Mouse (Mus musculus) adrenal gland, postnatal 10 days (tissue): ENCODE data around the gene Zfp367. TPM values are rescaled to one million over a fixed set of nuclear protein-coding genes. Genes with fewer than 3 reads are reported as not detected.

Source experiments
- DNase-seq: peaks from one replicate; pipeline ENCODE4 v3.0.0; 2021; ENCODE audit warnings: mixed read lengths
- total RNA-seq, 2 experiments: library from RNA; stranded (reverse); gene quantifications; 2 replicates each; pipeline ENCODE4 v1.2.3; 2021

Zfp367 gene
- total RNA-seq, 2 experiments from 2014 or later: 19.0 to 19.6 TPM

DNA sequence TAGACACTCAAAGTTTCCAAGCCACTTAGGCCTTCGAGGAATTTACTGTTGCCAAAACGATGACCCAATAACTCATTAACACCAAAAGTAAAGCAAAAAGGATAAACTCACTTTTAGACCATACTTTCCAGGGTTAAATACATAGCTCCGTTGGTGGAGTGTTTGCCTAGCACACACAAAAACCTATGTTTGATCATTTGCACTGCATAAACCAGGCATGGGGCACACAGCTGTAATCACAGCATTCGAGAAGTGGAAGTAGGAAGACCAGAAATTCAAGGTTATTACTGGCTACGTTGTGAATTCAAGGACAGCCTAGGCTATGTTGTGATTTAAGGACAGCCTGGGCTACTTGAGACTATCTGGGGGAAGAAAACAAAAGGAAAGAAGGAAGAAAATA, 62.7 kb downstream of the Zfp367 start:
- DNase-seq: no peak

DNA sequence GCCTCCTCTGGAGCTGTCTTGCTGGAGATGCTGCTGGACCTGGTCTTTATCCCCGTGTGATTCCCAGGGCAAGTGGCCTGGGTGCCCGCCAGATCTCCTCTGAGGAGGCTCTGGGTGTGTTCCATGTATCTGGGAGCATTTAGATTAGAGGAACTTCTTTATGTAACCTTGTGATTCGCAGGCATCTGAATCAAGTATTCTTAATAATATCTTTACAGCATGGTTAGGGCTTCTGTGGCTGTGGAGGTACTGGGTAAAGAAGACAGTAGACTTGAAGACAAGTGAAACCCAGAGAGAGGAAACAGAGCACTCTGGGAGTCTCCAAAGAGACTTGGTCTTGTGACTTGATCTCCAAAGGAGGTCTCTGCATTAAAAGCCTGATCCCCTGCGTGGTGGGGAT, 63.9 kb downstream of the Zfp367 start, which contains the start of gene Hsd17b3:
TSS of gene Hsd17b3 (minus strand) at position 101 of the 400 bp plus-strand sequence.
- no peak for DNase-seq

DNA sequence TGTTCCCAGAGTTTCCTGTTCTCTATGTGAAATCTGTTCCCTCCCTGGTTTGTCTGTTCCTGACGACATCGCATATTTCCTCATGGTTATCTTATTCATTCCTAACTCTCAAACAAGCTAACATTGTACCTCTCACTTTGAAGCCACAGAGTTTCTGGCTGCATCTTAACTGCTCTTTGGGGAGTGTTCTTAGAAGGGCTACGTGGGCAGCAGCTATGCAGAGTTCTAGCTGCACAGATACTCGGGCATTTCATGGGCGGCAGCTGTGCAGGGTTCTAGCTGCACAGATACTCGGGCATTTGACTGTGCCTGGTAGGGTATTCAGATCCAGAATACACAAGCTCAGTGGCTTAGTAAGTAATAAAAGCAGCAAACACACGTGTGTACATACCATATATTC, 64.9 kb downstream of the Zfp367 start:
- DNase-seq: no peak

DNA sequence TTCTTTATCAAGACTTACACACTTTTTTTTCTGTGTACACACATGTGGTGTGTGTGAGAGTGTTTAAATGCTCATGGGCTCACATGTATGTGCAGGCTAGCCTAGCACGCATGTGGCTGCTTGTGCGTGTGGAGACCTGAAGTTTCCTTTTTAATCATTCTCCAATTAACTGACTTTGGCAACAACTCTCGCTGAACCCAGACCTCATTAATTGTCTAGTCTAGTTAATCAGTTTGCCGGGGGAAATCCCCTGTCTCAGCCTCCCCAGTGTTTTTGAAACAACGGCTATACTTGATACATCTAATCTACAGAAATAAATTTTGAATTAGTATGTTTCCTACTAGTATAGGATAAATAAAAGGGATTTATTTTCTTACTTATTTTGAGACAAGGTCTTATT, 67.0 kb downstream of the Zfp367 start:
- no peak for DNase-seq

DNA sequence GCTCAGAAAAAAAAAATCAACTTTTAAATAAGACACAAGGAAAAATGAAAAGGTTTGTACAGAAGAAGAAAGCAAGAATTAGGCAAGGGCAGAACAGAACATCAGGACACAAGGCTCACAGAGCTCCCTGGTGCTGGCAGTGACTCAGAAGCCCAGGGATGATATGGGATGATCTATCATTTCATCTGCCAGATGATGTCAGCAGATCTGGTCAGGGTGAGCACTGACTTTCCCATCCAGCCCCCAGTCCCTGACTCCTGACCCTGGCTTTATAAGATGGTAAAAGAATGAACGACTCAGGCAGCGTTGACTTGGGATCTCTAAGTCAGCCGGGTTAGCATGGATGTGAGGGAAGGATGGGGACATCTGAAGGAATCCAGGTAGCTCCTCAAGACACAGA, 69.7 kb downstream of the Zfp367 start:
- DNase-seq: peak; percentile 25

Other genes with a start within 250 kb of the Zfp367 start
- not detected for gene Hsd17b3, start 64.0 kb downstream of the Zfp367 start, total RNA-seq
- gene Slc35d2, start 23.8 kb downstream of the Zfp367 start, total RNA-seq: 1 to 10 TPM; 7.7 to 9.4 TPM
- 10 to 100 TPM; 20.4 to 24.7 TPM for gene Habp4, start 8.6 kb upstream of the Zfp367 start, total RNA-seq
- gene Cdc14b, start 122.1 kb upstream of the Zfp367 start, total RNA-seq: 10 to 100 TPM; 10.1 TPM
- gene Aaed1, start 159.5 kb upstream of the Zfp367 start, total RNA-seq: 10 to 100 TPM; 52.7 to 57.2 TPM
- gene Ctsl, start 217.7 kb upstream of the Zfp367 start, total RNA-seq: 100 to 1,000 TPM; 254 to 384 TPM